ENCODE assay signal across 10 mouse cellular contexts in genomic region chr11:101164351-101164665, GRCm38 (mm10). TPM values are rescaled to one million over a fixed set of nuclear protein-coding genes. Genes with fewer than 3 reads are reported as not detected.
DNase-seq lines count a peak whose midpoint lies in the region; ATAC-seq lines count a peak whose summit lies in the region.
"Had no signal": no experiment of that assay in that cellular context is flagged by ENCODE, and none has a peak within 500 bp of the region (broad histone marks: within the 10 kb centered on the region; RNA-seq: fewer than 3 reads in every experiment).

No protein-coding gene starts in this region.

- H3K9ac ChIP-seq in kidney, embryonic 16.5 days (replicated peaks; ENCODE audit: low read length): peak overlapping the region; percentile 48; the same call in 1 of the 2 replicates
- 0 out of 2 replicates have a peak overlapping the region, but pooled peaks have one; percentile 23 for H3K9ac ChIP-seq in intestine, embryonic 15.5 days

- no peak for DNase-seq in kidney, adult 9 months
- no peak for DNase-seq in forebrain, embryonic 10.5 days (ENCODE audit: extremely low spot score, low spot score)
- DNase-seq in neural tube, embryonic 10.5 days (ENCODE audit: extremely low spot score, low spot score): peak; percentile 43
- no peak for DNase-seq in urinary bladder, postnatal 14 days (ENCODE audit: low spot score)
- DNase-seq in layer of hippocampus, adult 18-20 months (ENCODE audit: low spot score in 2 of 2): no peak
- no peak for DNase-seq in right cerebral cortex, postnatal 4 days
- DNase-seq: thymus, adult 18-20 months had no signal

- H3K4me3 ChIP-seq in kidney, embryonic 16.5 days (ENCODE audit: low read length): peak overlapping the region; percentile 35
- H3K4me3 ChIP-seq in forebrain, embryonic 10.5 days: peak overlapping the region; percentile 43
- peak overlapping the region; percentile 16 for H3K4me3 ChIP-seq in intestine, embryonic 15.5 days (replicated peaks)

- H3K4me1 ChIP-seq in kidney, embryonic 16.5 days (ENCODE audit: insufficient read depth, low read length): peaks cover 57% of the 10 kb centered on the region
- peaks cover 46% of the 10 kb centered on the region for H3K4me1 ChIP-seq in forebrain, embryonic 10.5 days
- peaks cover 36% of the 10 kb centered on the region for H3K4me1 ChIP-seq in intestine, embryonic 15.5 days (replicated peaks)

- peaks cover 17% of the 10 kb centered on the region; the same call in 1 of the 2 replicates for H3K27me3 ChIP-seq in kidney, embryonic 16.5 days (ENCODE audit: insufficient read depth, low read length)
- peaks cover 86% of the 10 kb centered on the region for H3K27me3 ChIP-seq in forebrain, embryonic 10.5 days (ENCODE audit: poor library complexity, severe bottlenecking)
- peaks cover 13% of the 10 kb centered on the region for H3K27me3 ChIP-seq in intestine, embryonic 15.5 days (replicated peaks)

- H3K36me3 ChIP-seq in kidney, embryonic 16.5 days (ENCODE audit: insufficient read depth, low read length): peaks cover 44% of the 10 kb centered on the region
- H3K36me3 ChIP-seq in forebrain, embryonic 10.5 days (replicated peaks): peaks cover 28% of the 10 kb centered on the region
- peaks cover 35% of the 10 kb centered on the region for H3K36me3 ChIP-seq in intestine, embryonic 15.5 days

- no peak for ATAC-seq in kidney, embryonic 16.5 days (ENCODE audit: low FRiP score, low TSS enrichment)
- no peak for ATAC-seq in intestine, embryonic 15.5 days

- H3K4me2 ChIP-seq in kidney, embryonic 16.5 days (replicated peaks; ENCODE audit: low read depth, low read length): peak overlapping the region; percentile 59
- H3K4me2 ChIP-seq in intestine, embryonic 15.5 days (replicated peaks): peak overlapping the region; percentile 51

- WGBS in kidney, embryonic 16.5 days: 22% methylated on average over 21 of the region's 21 CpGs
- WGBS in forebrain, embryonic 10.5 days: 2% methylated on average over 21 of the region's 21 CpGs
- 42% methylated on average over 21 of the region's 21 CpGs for WGBS in intestine, embryonic 15.5 days

- H3K27ac ChIP-seq in kidney, embryonic 16.5 days (ENCODE audit: low read length): no peak overlapping the region
- 0 out of 2 replicates have a peak overlapping the region, but pooled peaks have one; percentile 22 for H3K27ac ChIP-seq in forebrain, embryonic 10.5 days
- no peak overlapping the region for H3K27ac ChIP-seq in intestine, embryonic 15.5 days

- H3K9me3 ChIP-seq in kidney, embryonic 16.5 days (ENCODE audit: low read length): no peaks in the 10 kb centered on the region
- H3K9me3 ChIP-seq in forebrain, embryonic 10.5 days: no peaks in the 10 kb centered on the region
- no peaks in the 10 kb centered on the region for H3K9me3 ChIP-seq in intestine, embryonic 15.5 days

RNA-seq across cellular contexts. Expression of gene Cntnap1, which starts 6.0 kb away (rescaled TPM):
- 2.2 TPM in 2 replicates for polyA plus RNA-seq in kidney, embryonic 16.5 days (2015; fragmentation: Nextera tagmentation; extraction: Ambion mirVana)
- polyA plus RNA-seq in forebrain, embryonic 10.5 days (2016; fragmentation: Nextera tagmentation; extraction: Ambion mirVana): 0.12 and 0.16 TPM in 2 replicates
- 0.82 and 1.0 TPM in 2 replicates for polyA plus RNA-seq in intestine, embryonic 15.5 days (2015; fragmentation: Nextera tagmentation; extraction: Ambion mirVana)
- total RNA-seq in layer of hippocampus, adult 18-20 months (2021): 100 to 1,000 TPM; 154 to 162 TPM

RNA-seq across cellular contexts. Expression of gene Plekhh3, which starts 6.8 kb away (rescaled TPM):
- 18.7 and 19.2 TPM in 2 replicates for polyA plus RNA-seq in kidney, embryonic 16.5 days (2015; fragmentation: Nextera tagmentation; extraction: Ambion mirVana)
- polyA plus RNA-seq in forebrain, embryonic 10.5 days (2016; fragmentation: Nextera tagmentation; extraction: Ambion mirVana): 3.5 and 4.8 TPM in 2 replicates
- 11.1 and 12.7 TPM in 2 replicates for polyA plus RNA-seq in intestine, embryonic 15.5 days (2015; fragmentation: Nextera tagmentation; extraction: Ambion mirVana)
- total RNA-seq in layer of hippocampus, adult 18-20 months (2021): 10 to 100 TPM; 15.0 to 15.3 TPM

RNA-seq across cellular contexts. Expression of gene Tubg2, which starts 8.6 kb away (rescaled TPM):
- 4.2 and 4.5 TPM in 2 replicates for polyA plus RNA-seq in kidney, embryonic 16.5 days (2015; fragmentation: Nextera tagmentation; extraction: Ambion mirVana)
- polyA plus RNA-seq in forebrain, embryonic 10.5 days (2016; fragmentation: Nextera tagmentation; extraction: Ambion mirVana): 2.3 and 2.7 TPM in 2 replicates
- polyA plus RNA-seq in intestine, embryonic 15.5 days (2015; fragmentation: Nextera tagmentation; extraction: Ambion mirVana): 4.4 and 4.8 TPM in 2 replicates
- total RNA-seq in layer of hippocampus, adult 18-20 months (2021): 10 to 100 TPM; 40.2 to 42.7 TPM
- total RNA-seq: common myeloid progenitor, adult 5-6 weeks had no signal

RNA-seq across cellular contexts. Expression of gene Ccr10, which starts 10.9 kb away (rescaled TPM):
- polyA plus RNA-seq in kidney, embryonic 16.5 days (2015; fragmentation: Nextera tagmentation; extraction: Ambion mirVana): 0.50 and 0.76 TPM in 2 replicates
- not detected in 2 replicates for polyA plus RNA-seq in forebrain, embryonic 10.5 days (2016; fragmentation: Nextera tagmentation; extraction: Ambion mirVana)
- 0.25 and 0.36 TPM in 2 replicates for polyA plus RNA-seq in intestine, embryonic 15.5 days (2015; fragmentation: Nextera tagmentation; extraction: Ambion mirVana)
- under 1 TPM in 1 of 2 experiments, not detected in 1; 0.18 TPM for total RNA-seq in layer of hippocampus, adult 18-20 months (2021)
- total RNA-seq: common myeloid progenitor, adult 5-6 weeks had no signal

RNA-seq across cellular contexts. Expression of gene Tubg1, which starts 44.6 kb away (rescaled TPM):
- polyA plus RNA-seq in kidney, embryonic 16.5 days (2015; fragmentation: Nextera tagmentation; extraction: Ambion mirVana): 98.1 and 98.2 TPM in 2 replicates
- polyA plus RNA-seq in forebrain, embryonic 10.5 days (2016; fragmentation: Nextera tagmentation; extraction: Ambion mirVana): 143 and 145 TPM in 2 replicates
- polyA plus RNA-seq in intestine, embryonic 15.5 days (2015; fragmentation: Nextera tagmentation; extraction: Ambion mirVana): 58.7 and 59.2 TPM in 2 replicates
- total RNA-seq in layer of hippocampus, adult 18-20 months (2021): 10 to 100 TPM; 43.7 to 46.5 TPM
